ENCODE assay signal across 8 mouse cellular contexts in the genomic region with DNA sequence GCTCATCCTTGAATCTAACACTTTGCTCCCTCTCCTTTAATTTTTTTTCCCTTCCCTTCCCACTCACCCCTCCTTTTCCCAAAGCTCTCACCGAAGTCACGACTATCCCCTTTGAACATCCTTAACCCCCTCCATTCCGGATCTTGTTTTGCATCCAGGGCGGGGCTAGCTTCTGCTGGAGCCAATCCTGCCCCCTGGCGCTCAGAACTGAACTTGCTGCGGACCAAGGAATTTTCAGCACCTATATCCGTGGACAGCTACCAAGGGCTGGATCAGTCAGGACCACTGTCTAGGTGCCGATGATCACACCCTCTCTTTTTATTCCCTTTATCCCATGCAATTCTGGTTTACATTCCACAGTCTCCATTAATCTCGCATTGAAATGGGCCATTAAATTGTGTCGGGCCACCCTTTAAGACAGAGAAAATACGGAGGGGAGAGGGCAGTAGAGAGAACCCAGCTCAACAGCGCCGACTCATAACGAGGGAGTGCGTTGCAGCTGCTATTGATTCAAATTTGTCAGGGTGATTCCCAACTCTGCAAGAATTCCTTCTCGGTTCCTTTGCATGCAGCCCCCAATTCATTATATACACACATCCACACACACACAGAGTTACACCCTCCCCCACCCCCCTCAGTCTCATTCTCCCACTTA.
DNase-seq lines count a peak whose midpoint lies in the region; ATAC-seq lines count a peak whose summit lies in the region.

No protein-coding gene starts in this region.

- DNase-seq in A20 (ENCODE audit: low read depth, low spot score) = peak; percentile 67
- DNase-seq in adrenal gland, postnatal 25 days = peak; percentile 74
- DNase-seq in heart, embryonic 10.5 days (ENCODE audit: low spot score) = peak; percentile 87
- peak; percentile 64 to 85 for DNase-seq in kidney, adult 8-10 months
- DNase-seq in limb, embryonic 10.5 days (ENCODE audit: low spot score) = peak; percentile 89
- DNase-seq in spleen, postnatal 14 days (ENCODE audit: low spot score in 2 of 2) = peak; percentile 14 to 36

- H3K4me2 ChIP-seq in embryonic facial prominence, embryonic 15.5 days (replicated peaks) = no peak overlapping the region
- peak overlapping the region; percentile 97 for H3K4me2 ChIP-seq in midbrain, embryonic 15.5 days

- H3K4me3 ChIP-seq in embryonic facial prominence, embryonic 15.5 days (replicated peaks) = no peak overlapping the region
- H3K4me3 ChIP-seq in heart, embryonic 10.5 days = peak overlapping the region; percentile 53; the same call in 1 of the 2 replicates
- no peak overlapping the region for H3K4me3 ChIP-seq in limb, embryonic 10.5 days
- peak overlapping the region; percentile 49 for H3K4me3 ChIP-seq in midbrain, embryonic 15.5 days

- no peaks in the 10 kb centered on the region for H3K9me3 ChIP-seq in embryonic facial prominence, embryonic 15.5 days (replicated peaks)
- no peaks in the 10 kb centered on the region for H3K9me3 ChIP-seq in heart, embryonic 10.5 days
- H3K9me3 ChIP-seq in limb, embryonic 10.5 days (replicated peaks) = no peaks in the 10 kb centered on the region
- H3K9me3 ChIP-seq in midbrain, embryonic 15.5 days = no peaks in the 10 kb centered on the region

- no peak overlapping the region for H3K27ac ChIP-seq in embryonic facial prominence, embryonic 15.5 days (replicated peaks)
- no peak overlapping the region for H3K27ac ChIP-seq in heart, embryonic 10.5 days
- no peak overlapping the region for H3K27ac ChIP-seq in limb, embryonic 10.5 days
- H3K27ac ChIP-seq in midbrain, embryonic 15.5 days = peak overlapping the region; percentile 97

- 0 out of 2 replicates have a peak, but pooled peaks have one; percentile 49 for ATAC-seq in embryonic facial prominence, embryonic 15.5 days (ENCODE audit: insufficient number of reproducible peaks, low FRiP score, low TSS enrichment, low read depth)
- ATAC-seq in midbrain, embryonic 15.5 days (replicated peaks) = peak; percentile 59

- H3K36me3 ChIP-seq in embryonic facial prominence, embryonic 15.5 days = no peaks in the 10 kb centered on the region
- no peaks in the 10 kb centered on the region for H3K36me3 ChIP-seq in heart, embryonic 10.5 days
- no peaks in the 10 kb centered on the region for H3K36me3 ChIP-seq in limb, embryonic 10.5 days
- no peaks in the 10 kb centered on the region for H3K36me3 ChIP-seq in midbrain, embryonic 15.5 days (replicated peaks)

- H3K9ac ChIP-seq in embryonic facial prominence, embryonic 15.5 days = no peak overlapping the region
- peak overlapping the region; percentile 61 for H3K9ac ChIP-seq in midbrain, embryonic 15.5 days

- 2% methylated on average over 16 of the region's 16 CpGs for WGBS in embryonic facial prominence, embryonic 15.5 days
- 2% methylated on average over 16 of the region's 16 CpGs for WGBS in heart, embryonic 10.5 days
- 3% methylated on average over 16 of the region's 16 CpGs for WGBS in limb, embryonic 10.5 days
- 1% methylated on average over 16 of the region's 16 CpGs for WGBS in midbrain, embryonic 15.5 days

- H3K27me3 ChIP-seq in embryonic facial prominence, embryonic 15.5 days = peaks cover 94% of the 10 kb centered on the region
- peaks cover 95% of the 10 kb centered on the region for H3K27me3 ChIP-seq in heart, embryonic 10.5 days (ENCODE audit: insufficient read depth, poor library complexity, severe bottlenecking)
- H3K27me3 ChIP-seq in limb, embryonic 10.5 days (ENCODE audit: low read depth, poor library complexity, severe bottlenecking) = peaks cover 100% of the 10 kb centered on the region
- peaks cover 36% of the 10 kb centered on the region for H3K27me3 ChIP-seq in midbrain, embryonic 15.5 days (replicated peaks)

- peaks cover 26% of the 10 kb centered on the region for H3K4me1 ChIP-seq in embryonic facial prominence, embryonic 15.5 days
- H3K4me1 ChIP-seq in heart, embryonic 10.5 days = peaks cover 55% of the 10 kb centered on the region
- H3K4me1 ChIP-seq in limb, embryonic 10.5 days = peaks cover 30% of the 10 kb centered on the region
- H3K4me1 ChIP-seq in midbrain, embryonic 15.5 days = peaks cover 67% of the 10 kb centered on the region

Comparison
In these comparisons a context has a peak if more than half of its experiments do, and no peak if none do; other contexts are left out.
1. DNase-seq: peak in every context shown above with its lines; median percentile 89 in limb, embryonic 10.5 days; 87 in heart, embryonic 10.5 days; 74 in kidney, adult 8-10 months; 74 in adrenal gland, postnatal 25 days; 67 in A20; 25 in spleen, postnatal 14 days.
2. H3K4me3 ChIP-seq: peak in heart, embryonic 10.5 days (single experiment) and midbrain, embryonic 15.5 days (single experiment); none in embryonic facial prominence, embryonic 15.5 days (single experiment) and limb, embryonic 10.5 days (single experiment).